Mouse (Mus musculus): ENCODE data around the gene Gm4969.
"Not testable (repeated sequence)": the region's sequence is repeated elsewhere in the genome, so short reads cannot be mapped to it uniquely, and the experiment has no call there.

Gm4969 gene

GRCm38 (mm10) chr7:19118028-19118771 lies at the start of gene Gm4969:
TSS of gene Gm4969 (minus strand) at chr7:19118368.
- DNase-seq (ENCODE audit: low read depth, low spot score), result no peak

DNA sequence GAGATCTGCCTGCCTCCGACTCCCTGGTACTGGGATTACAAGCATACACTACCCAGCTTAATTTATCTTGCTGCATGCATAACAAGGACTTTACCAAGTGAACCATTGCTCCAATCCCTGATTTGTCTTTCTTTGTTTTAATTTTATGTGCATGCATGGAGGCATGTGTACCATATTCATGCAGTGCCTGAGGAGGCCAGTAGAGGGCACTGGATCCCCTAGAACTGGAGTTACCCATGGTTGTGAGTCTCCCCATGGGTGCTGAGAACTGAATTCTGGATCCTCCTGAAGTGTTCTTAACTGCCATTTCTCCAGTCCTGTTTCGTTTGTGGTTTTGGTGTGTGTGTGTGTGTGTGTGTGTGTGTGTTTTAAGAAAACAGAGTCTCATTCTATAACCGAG lies 48.8 kb upstream of the Gm4969 start:
- no peak for DNase-seq (ENCODE audit: low read depth, low spot score)

- no peak for DNase-seq (ENCODE audit: low read depth, low spot score)
Measured at GRCm38 (mm10) chr7:19165656-19166423, 47.7 kb upstream of the Gm4969 start, which contains the start of gene Gipr. TSS of gene Gipr (minus strand) at chr7:19166127.

DNA sequence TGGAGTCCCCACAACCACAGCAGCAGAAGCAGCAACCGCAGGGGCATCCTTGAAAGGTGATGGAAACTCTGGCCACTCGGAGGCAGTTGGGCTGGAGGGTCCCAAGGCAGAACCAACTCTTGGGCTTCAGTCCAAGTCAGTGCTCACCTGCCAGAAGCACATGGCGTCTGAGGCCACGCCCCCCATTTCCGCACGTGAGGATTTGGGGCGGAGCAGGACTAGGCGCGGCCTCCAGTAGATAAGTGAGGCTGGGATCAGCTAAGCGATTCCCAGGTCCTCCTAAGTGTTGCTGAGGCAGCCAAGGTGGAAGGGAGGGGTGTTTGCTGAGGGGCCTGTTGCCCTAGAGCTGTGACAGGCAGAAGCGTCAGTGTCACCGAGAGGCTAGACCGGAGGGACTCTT lies 46.8 kb upstream of the Gm4969 start:
- peak; percentile 46 for DNase-seq (ENCODE audit: low read depth, low spot score)

DNA sequence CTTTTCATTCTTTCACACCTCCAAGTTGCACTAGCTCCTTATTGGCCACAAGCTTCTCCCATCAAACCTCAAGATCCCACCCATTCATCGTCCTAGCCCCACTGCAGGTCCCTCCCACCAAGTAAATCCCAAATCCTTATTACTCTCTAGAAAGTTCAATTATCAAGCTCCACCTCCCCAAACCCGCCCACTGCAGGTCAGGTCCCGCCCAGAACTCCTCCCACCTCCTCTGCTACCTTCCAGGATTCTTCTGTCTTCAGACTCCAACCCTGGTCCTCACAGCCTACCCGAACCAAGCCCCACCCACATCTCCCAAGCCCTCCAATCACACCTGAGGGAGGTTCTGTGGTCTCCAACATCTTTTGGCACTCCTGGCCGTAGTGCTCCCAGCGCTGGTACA lies 46.0 kb upstream of the Gm4969 start:
- peak; percentile 44 for DNase-seq (ENCODE audit: low read depth, low spot score)

GRCm38 (mm10) chr7:19163752-19164151 lies 45.6 kb upstream of the Gm4969 start:
- DNase-seq (ENCODE audit: low read depth, low spot score), result no peak

- no peak for DNase-seq (ENCODE audit: low read depth, low spot score)
Measured at GRCm38 (mm10) chr7:19162928-19163327, 44.8 kb upstream of the Gm4969 start.

DNA sequence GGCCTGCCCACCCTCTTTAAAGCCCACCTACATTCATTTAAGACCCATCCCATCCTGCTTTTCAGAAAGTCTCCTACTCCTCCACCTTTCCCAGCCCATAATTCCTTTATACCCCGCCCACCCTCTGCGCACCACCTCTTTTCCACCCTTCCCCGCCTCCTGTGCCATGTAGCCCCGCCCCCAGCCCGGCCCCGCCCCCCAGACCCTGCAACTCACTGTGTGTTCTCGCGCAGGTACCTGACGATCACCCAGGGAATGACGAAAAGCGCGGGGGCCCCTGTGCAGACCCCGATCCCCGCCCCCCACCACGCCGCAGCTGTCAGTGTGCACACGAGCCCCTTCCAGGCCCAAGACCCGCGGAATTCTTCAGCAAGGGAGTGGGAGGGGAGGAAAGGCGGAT lies 41.9 kb upstream of the Gm4969 start:
- DNase-seq (ENCODE audit: low read depth, low spot score), result peak; percentile 28

DNA sequence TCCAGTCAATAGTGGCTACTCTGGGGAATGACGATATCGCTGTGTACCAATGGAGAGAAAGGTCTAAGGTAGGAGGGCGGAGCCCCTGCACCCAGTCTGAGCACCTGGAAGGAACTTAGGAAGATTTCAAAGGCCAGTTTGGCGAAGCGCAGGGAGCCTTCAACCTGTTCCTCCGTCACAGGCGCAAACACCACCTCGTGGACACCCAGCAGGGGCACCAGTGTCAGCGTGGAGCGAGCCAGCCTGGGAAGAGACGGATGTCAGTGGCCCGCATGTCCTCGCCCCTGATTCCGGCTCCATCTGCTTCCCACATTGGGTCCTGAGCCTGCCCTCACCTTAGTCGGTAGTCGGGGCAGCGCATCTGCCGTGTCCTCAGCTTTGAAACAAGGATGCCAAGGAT lies 41.2 kb upstream of the Gm4969 start:
- DNase-seq (ENCODE audit: low read depth, low spot score), result no peak

GRCm38 (mm10) chr7:19158601-19159000 lies 40.4 kb upstream of the Gm4969 start:
- DNase-seq (ENCODE audit: low read depth, low spot score), result no peak

GRCm38 (mm10) chr7:19157160-19157800 lies 39.1 kb upstream of the Gm4969 start:
- DNase-seq (ENCODE audit: low read depth, low spot score), result peak; percentile 93

- DNase-seq (ENCODE audit: low read depth, low spot score), result peak; percentile 46
Measured at GRCm38 (mm10) chr7:19155825-19156475, 37.8 kb upstream of the Gm4969 start.

DNA sequence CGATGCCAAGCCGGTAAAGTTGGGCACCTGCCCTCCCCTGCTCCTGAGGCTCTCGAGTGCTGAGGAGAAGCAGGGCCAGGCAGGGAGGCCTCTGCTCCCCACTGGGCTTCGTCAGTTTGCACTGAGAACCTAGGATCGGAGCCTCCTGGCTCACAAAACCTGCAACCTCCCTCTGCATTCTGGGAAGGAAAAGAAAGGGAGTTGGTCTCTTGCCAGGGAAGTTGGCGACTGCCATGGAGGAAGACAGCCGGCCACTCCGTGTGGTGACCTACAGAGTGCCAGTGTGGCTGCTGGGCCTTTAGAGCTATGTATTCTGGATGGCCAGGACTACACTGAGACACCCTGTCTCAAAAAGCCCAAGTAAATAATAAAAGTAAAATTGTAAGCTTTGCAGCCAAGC lies 36.6 kb upstream of the Gm4969 start:
- no peak for DNase-seq (ENCODE audit: low read depth, low spot score)

GRCm38 (mm10) chr7:19151121-19151520 lies 33.0 kb upstream of the Gm4969 start:
- not testable (repeated sequence) for DNase-seq (ENCODE audit: low read depth, low spot score)

- DNase-seq (ENCODE audit: low read depth, low spot score), result peak; percentile 97
Measured at GRCm38 (mm10) chr7:19149626-19150025, 31.5 kb upstream of the Gm4969 start, which contains the start of gene Snrpd2. TSS of gene Snrpd2 (plus strand) at chr7:19149722.

DNA sequence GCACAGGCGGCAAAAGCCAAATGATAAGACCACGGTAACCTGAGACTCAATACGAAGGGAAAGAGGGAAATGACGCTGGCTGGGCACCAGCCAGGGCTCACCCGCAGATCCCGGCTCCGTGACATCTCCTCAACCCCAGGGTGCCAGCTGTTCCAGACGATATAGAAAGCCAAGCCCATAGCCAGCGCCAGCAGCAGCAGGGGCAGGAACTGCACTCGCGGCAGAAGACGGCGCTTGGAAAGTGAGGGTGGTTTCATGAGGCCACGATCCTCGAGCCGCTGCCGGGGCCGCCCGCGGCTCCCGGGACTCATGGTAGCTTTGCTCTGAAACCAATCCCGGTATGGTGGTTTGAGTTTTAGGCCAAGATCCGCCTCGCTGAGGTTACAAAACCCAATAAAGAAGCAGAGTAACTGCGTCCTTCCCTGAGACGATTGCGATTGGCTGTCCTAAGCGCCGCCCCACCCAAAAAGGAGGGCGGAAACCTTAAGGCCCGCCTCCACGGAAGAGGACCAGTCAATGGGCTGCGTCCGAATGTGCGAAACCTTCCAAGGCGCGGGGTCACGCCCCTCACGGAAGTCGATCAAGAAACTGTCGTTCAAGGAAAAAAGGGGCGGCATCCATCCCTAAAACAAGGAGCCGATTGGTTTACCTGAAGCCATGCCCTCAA lies 30.8 kb upstream of the Gm4969 start, which contains the start of gene Qpctl:
Gene Qpctl (minus strand): TSS at position 417 of the 667 bp plus-strand sequence.
- DNase-seq (ENCODE audit: low read depth, low spot score), result peak; percentile 100

- no peak for DNase-seq (ENCODE audit: low read depth, low spot score)
Measured at GRCm38 (mm10) chr7:19148180-19148874, 30.2 kb upstream of the Gm4969 start.

DNA sequence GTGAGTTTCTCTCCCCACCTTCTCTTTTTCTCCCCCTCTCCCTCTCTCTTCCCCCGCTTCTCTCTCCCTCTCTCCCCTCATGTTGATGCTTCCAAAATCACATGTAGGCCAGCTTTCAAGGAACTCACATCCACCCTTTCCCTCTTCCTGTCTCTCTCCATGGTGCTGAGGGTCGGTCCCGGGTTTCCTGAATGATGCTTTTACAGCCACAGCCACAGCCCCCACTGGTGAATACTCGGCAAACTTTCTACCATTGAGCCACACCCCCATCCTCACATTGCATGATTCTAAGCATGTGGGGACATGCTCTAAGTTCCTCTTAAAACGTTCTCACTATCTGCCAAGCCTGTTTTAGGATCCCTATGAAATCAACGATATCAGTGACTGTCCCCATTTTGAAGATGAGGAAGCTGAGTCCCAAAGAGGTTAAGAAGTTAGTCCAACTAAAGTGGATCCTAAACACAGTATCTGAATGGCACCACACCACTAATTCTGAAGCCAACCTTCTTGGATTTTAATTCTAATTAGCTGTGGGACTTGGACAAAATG lies 29.4 kb upstream of the Gm4969 start:
- no peak for DNase-seq (ENCODE audit: low read depth, low spot score)

DNA sequence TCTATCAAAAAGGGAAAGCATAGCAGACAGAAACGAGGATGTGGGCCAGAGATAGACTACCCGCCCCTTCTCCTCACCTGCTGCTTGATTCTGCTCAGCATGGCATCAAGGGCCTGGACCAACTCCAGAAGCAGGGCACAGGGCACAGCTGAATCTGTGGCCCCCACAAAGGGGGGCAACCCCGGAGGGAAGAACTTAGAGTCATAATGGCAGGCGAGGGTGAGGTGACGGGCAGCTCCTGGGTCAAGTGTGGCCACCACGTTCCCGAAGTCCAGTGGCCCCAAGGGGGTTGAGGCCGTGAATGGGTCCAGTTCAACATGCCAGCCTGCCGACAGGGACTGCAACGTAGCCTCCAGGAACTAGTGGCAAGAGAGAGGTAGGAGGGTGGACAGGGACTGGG lies 28.6 kb upstream of the Gm4969 start:
- no peak for DNase-seq (ENCODE audit: low read depth, low spot score)

- DNase-seq (ENCODE audit: low read depth, low spot score), result peak; percentile 70
Measured at GRCm38 (mm10) chr7:19137380-19137779, 19.2 kb upstream of the Gm4969 start.
